Mouse (Mus musculus) liver, adult 2 months (tissue): ENCODE results near the gene Tmem251. TPM values are rescaled to one million over a fixed set of nuclear protein-coding genes. Genes with fewer than 3 reads are reported as not detected.

Source experiments
- DNase-seq: peaks from one replicate; pipeline ENCODE4 v3.0.0-alpha.2; 2011; ENCODE audit warnings: low read depth, low spot score; ENCODE audit errors: extremely low read depth
- H3K27ac ChIP-seq: fragments of 200-500 bp; replicated peaks from 2 replicates; pipeline ENCODE4 v1.5.1; 2012; ENCODE audit warnings: low read depth, mild to moderate bottlenecking, control low read depth, inconsistent platforms, low read length; ENCODE audit not compliant: insufficient read depth
- H3K27me3 ChIP-seq: fragments of 200-500 bp; 2 replicates; pipeline ENCODE4 v1.6.1; 2012; ENCODE audit warnings: mild to moderate bottlenecking, moderate library complexity, low read length, inconsistent platforms; ENCODE audit not compliant: control insufficient read depth, insufficient read depth
- H3K36me3 ChIP-seq: fragments of 200-500 bp; 2 replicates; pipeline ENCODE4 v1.6.1; 2012; ENCODE audit warnings: low read length, inconsistent platforms; ENCODE audit not compliant: control insufficient read depth, insufficient read depth
- H3K4me1 ChIP-seq: fragments of 200-500 bp; 2 replicates; pipeline ENCODE4 v1.6.1; 2011; ENCODE audit warnings: low read length; ENCODE audit not compliant: control insufficient read depth, insufficient read depth
- H3K4me3 ChIP-seq: fragments of 200-500 bp; 2 replicates; pipeline ENCODE4 v1.5.1; 2011; ENCODE audit warnings: low read depth, mild to moderate bottlenecking, control low read depth, low read length, moderate library complexity; ENCODE audit not compliant: insufficient read depth
- H3K79me2 ChIP-seq: fragments of 200-500 bp; 2 replicates; pipeline ENCODE4 v1.6.1; 2012; ENCODE audit warnings: inconsistent platforms, mild to moderate bottlenecking, low read length, moderate library complexity; ENCODE audit not compliant: control insufficient read depth, insufficient read depth
- H3K9ac ChIP-seq: fragments of 200-500 bp; 2 replicates; pipeline ENCODE4 v1.6.1; 2012; ENCODE audit warnings: low read depth, mild to moderate bottlenecking, control low read depth, inconsistent platforms, low read length
- CTCF ChIP-seq: fragments of 200-500 bp; IDR thresholded peaks from 2 replicates; pipeline ENCODE4 v1.5.1; 2011; ENCODE audit warnings: low read depth, low read length, control low read depth
- POLR2A ChIP-seq: fragments of 200-500 bp; IDR thresholded peaks from 2 replicates; pipeline ENCODE4 v1.6.1; 2011; ENCODE audit warnings: low read length, control low read depth; ENCODE audit not compliant: insufficient read depth; ENCODE audit errors: extremely low read depth
- WGBS: fragments of 180-500 bp; shearing (Covaris S2); methylation state at CpG from one replicate; pipeline ENCODE4 v1.1.7; 2018; 5-methylcytosine and 5-hydroxymethylcytosine counted together
- polyA plus RNA-seq: library from polyadenylated mRNA; depleted of rRNA; stranded (reverse); fragments of >200 nt; gene quantifications from 2 replicates; pipeline ENCODE4 v1.2.3, GENCODE M21; 2012
- total RNA-seq: library from RNA; depleted of rRNA; stranded (reverse); fragments of >200 nt; gene quantifications from 2 replicates; pipeline ENCODE4 v1.2.3, GENCODE M21; 2014

The Tmem251 gene
- total and polyA plus RNA-seq, 2 experiments = 1.6 to 2.0 TPM

DNA sequence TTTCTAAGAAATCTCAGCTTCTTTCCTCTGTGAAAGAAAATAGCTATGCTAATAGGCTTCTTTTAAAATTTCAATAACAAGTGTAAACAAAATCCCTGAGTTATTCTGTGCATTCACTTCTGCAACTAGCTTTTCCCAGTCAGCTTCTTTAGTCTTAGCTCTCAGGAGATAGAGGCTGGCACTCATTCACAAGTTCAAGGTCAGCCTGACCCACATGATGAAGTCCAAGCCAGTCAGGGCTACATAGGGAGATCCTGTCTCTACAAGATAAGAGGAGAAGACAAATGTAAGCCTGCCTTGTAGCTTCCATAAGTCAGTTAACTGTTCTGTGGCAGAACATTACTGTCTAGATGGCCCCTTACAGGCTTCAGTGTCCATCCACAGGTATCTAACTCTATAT, 20.1 kb downstream of the Tmem251 start:
- peaks cover 30% of the 10 kb centered on the region for H3K36me3 ChIP-seq
- peak; percentile 19 for DNase-seq

DNA sequence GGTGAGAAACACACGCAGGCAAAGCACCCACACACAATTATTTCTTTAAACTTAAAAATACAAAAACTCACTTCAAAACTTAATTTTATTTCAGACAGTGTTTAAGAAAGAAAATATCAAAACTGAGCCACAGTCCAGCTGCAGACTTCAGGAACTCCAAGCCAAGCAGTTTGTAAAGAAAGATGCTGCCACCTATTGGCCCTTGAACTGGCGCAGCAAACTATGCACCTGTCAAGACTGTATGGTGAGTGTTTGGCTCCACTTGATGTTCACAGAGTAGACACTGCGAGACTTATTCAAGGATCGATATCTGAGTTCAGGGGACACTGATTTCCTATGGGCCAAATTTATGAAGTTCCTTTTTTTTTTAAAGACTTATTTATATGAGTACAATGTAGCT, 25.4 kb downstream of the Tmem251 start:
- peaks cover 52% of the 10 kb centered on the region for H3K36me3 ChIP-seq
- DNase-seq = no peak
- H3K4me3 ChIP-seq = no peak overlapping the region
- no peak for TF ChIP-seq POLR2A
- 0 out of 2 replicates have a peak, but pooled peaks have one; percentile 6 for TF ChIP-seq CTCF
- H3K4me1 ChIP-seq = no peaks in the 10 kb centered on the region
- no peaks in the 10 kb centered on the region for H3K79me2 ChIP-seq
- no peak overlapping the region for H3K9ac ChIP-seq
- WGBS = 94% methylated on average over 4 of the region's 4 CpGs
- no peak overlapping the region for H3K27ac ChIP-seq
- H3K27me3 ChIP-seq = no peaks in the 10 kb centered on the region

More for the DNA sequence above, 20.1 kb downstream of the Tmem251 start:
- Histone ChIP-seq H3K79me2 (peaks cover 4% of the 10 kb centered on the region; the same call in 1 of the 2 replicates), H3K4me3 (no peak overlapping the region), H3K4me1 (peaks cover 6% of the 10 kb centered on the region; the same call in 1 of the 2 replicates), H3K27me3 (no peaks in the 10 kb centered on the region), H3K27ac (no peak overlapping the region), H3K9ac (no peak overlapping the region)
- no peak for TF ChIP-seq CTCF
- TF ChIP-seq POLR2A = no peak

DNA sequence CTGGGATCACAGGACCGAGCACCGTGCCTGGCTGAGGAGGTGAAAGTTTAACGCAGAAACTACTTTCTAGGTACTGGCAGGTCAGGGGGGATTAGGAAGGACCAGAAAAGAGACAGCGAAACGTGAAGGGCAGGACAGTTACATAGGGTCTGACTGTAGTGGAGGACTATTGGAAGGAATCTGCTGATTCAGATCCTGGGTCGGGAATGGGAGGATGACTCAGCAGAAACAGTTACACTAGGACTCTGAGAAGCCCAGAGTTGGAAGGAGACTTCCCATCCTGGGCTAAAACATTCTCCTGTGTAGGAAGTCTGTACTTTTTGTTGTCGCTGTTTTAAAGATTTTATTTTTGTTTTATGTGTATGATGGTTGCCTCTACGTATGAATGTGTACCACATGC, 28.0 kb downstream of the Tmem251 start:
- no peak for DNase-seq
- 91% methylated on average over 8 of the region's 8 CpGs for WGBS
- Histone ChIP-seq H3K27me3 (no peaks in the 10 kb centered on the region), H3K79me2 (no peaks in the 10 kb centered on the region), H3K4me1 (no peaks in the 10 kb centered on the region), H3K36me3 (peaks cover 52% of the 10 kb centered on the region), H3K9ac (no peak overlapping the region), H3K27ac (no peak overlapping the region), H3K4me3 (no peak overlapping the region)
- TF ChIP-seq CTCF (no peak), POLR2A (no peak)

DNA sequence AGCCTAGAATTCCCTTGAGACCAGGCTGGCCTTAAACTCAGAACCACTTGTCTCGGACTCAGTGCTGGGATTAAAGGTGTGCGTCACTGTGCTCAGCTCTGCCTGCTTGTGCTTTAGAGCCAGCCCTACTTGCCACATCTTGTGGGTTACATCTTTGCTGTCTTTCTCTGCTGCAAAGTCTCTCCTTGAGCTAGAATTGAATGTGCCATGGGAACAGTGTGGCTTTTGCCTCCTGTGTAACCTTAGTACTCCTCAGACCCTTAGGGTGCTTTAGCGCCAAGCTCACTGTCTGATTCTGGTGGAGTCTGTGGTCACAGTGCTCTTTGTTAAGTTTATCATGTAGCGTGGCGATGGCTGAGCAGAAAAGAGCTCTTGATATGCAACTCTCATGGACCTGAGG, 29.1 kb downstream of the Tmem251 start:
- no peaks in the 10 kb centered on the region for H3K4me1 ChIP-seq
- no peak for TF ChIP-seq POLR2A
- no peak for TF ChIP-seq CTCF
- H3K9ac ChIP-seq = no peak overlapping the region
- no peaks in the 10 kb centered on the region for H3K27me3 ChIP-seq
- no peaks in the 10 kb centered on the region for H3K79me2 ChIP-seq
- WGBS = over 99% methylated on average over 5 of the region's 5 CpGs
- no peak overlapping the region for H3K4me3 ChIP-seq
- H3K27ac ChIP-seq = no peak overlapping the region
- no peak for DNase-seq
- peaks cover 47% of the 10 kb centered on the region for H3K36me3 ChIP-seq

DNA sequence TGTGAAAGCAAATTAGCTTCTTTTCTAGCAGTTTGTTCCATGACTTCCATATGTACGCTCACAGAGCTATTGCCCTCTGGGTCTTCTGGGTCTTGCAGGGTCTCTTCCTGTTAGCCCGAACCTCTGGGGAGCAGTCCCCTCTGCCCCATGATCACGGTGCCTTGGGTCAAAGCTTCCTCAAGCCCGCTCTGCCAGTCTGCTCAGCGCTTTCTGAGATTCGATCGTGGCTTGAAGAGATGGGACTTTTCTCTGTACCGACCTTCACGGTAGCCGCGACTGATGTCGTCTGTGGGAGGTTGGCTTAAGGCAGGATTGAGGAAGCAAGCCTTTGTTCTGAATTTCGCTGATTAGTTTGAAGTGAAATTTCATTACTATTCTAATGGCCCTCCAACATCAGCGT, 32.5 kb downstream of the Tmem251 start:
- 91% methylated on average over 14 of the region's 14 CpGs for WGBS
- Histone ChIP-seq H3K27ac (no peak overlapping the region), H3K4me1 (no peaks in the 10 kb centered on the region), H3K79me2 (no peaks in the 10 kb centered on the region), H3K4me3 (no peak overlapping the region), H3K9ac (no peak overlapping the region), H3K27me3 (no peaks in the 10 kb centered on the region), H3K36me3 (peaks cover 22% of the 10 kb centered on the region)
- DNase-seq = no peak
- TF ChIP-seq CTCF (no peak), POLR2A (no peak)

DNA sequence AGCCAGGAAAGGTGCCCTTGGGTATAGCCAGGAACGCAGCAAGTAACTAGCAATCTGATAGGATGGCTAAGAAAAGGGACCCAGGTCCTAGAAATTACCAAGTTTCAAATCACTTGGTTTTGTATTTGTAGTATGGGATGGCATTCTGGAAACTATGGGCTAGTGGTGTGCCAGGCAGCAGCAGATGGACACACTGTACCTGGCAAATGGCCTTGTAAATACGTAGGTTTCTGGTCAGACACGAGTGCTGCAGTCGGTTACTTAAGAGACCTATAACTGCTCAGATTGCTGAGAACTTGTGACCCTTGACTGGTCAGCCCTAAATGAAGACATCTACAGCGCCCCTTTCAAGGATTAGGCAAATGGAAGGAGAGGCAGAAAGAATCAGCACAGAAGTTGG, 34.6 kb downstream of the Tmem251 start:
- H3K9ac ChIP-seq = no peak overlapping the region
- no peaks in the 10 kb centered on the region for H3K27me3 ChIP-seq
- no peaks in the 10 kb centered on the region for H3K79me2 ChIP-seq
- H3K4me1 ChIP-seq = no peaks in the 10 kb centered on the region
- 88% methylated on average over 5 of the region's 5 CpGs for WGBS
- no peak for TF ChIP-seq CTCF
- TF ChIP-seq POLR2A = no peak
- no peak overlapping the region for H3K4me3 ChIP-seq
- no peak for DNase-seq
- peaks cover 15% of the 10 kb centered on the region for H3K36me3 ChIP-seq
- H3K27ac ChIP-seq = no peak overlapping the region
